Mouse (Mus musculus) gastrocnemius, adult 8-10 months (tissue): ENCODE data around the gene Sumo3. TPM values are rescaled to one million over a fixed set of nuclear protein-coding genes. Genes with fewer than 3 reads are reported as not detected.
A peak's percentile ranks its signal among the peaks of the same experiment; 100 is the strongest.

ENCODE experiments used
- DNase-seq, 2 experiments: peaks; one replicate each; pipeline ENCODE4 v3.0.0; 2022; ENCODE audit warnings: low spot score in 2 of 2
- total RNA-seq, 4 experiments: library from RNA; stranded (reverse); gene quantifications; 2 replicates each; pipeline ENCODE4 v1.2.4; 2022

Gene Sumo3
- total RNA-seq, 4 experiments from 2014 or later = 38.7 to 59.9 (median 41.6) TPM

DNA sequence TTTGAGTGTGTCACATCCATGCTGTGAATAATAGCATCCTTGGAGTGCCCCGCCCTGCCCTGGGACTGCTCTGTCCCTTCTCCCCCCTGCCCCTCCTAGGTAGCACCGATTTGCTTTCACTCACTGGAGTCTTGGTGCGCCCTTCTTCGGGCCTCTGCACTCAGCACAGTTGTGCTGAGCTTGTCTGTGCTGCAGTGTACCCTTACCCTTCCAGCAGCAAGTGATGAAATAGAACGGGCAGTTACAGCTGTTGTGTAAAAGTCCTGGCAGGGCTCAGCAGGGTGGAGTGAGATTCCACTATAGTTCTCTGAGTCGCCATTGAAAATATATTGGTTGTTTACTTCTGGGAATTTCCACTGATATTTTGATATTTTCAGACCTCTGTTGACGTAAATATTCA lies 20.1 kb downstream of the Sumo3 start:
- DNase-seq = no peak

DNA sequence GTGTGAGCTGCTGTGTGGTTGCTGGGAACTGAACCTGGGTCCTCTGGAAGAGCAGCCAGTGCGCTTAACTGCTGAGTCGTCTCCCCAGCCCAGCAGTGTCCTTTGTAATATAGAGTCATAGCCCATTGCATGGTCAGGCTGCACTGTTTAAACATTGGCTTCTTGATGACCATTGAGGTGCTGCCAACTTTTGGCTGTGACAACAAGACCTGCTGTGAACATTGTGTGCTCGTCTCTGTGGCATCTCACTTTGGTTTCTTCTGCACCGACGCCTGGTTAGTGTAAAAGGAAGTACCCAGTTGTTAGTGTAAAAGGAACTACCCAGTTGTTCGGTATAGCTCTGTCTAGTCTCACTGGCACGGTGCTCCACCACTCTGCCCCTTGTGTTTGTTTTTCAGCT lies 20.7 kb downstream of the Sumo3 start:
- no peak for DNase-seq

DNA sequence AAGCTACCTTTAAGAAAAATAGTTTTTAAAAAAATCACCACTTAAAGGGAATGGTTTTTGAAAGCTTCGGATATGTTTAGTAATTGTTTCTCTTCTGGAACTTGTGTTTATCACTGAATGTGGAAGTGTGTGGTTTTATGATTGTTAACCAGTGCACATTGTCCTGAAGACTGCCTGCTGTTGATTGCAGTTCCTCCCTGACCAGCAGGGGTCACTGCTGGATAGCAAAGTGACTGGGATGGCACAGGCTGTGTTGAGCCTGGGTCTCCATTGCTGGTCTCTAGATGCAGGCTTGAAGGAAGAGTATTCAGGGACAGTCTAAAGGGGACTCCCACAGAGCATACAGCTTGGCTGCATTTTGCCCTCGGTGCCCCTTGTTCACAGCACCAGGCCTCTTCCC lies 21.6 kb downstream of the Sumo3 start:
- peak; percentile 66 to 67 for DNase-seq

DNA sequence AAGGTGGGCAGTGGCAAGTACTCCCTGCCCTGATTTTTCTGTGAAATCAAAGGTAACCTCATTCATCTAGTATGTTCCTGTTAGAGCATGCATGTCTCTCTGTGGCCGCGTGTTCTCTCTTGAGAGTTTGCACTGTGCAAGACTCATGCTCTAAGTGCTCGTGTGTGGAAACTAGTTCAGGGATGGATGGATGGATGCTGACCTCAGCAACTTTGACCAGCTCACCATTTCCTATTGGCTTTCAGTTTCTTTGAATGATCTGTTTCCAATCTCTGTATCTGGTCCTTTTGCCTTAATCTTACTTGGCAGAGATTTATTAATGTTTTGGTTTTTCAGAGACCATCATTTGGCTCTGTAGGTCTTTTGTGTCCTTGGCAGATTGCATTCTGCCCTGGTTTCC lies 23.3 kb downstream of the Sumo3 start:
- DNase-seq = no peak

- DNase-seq = no peak
These were observed 24.1 kb downstream of the Sumo3 start for GRCm38 (mm10) chr10:77629970-77630369.

DNA sequence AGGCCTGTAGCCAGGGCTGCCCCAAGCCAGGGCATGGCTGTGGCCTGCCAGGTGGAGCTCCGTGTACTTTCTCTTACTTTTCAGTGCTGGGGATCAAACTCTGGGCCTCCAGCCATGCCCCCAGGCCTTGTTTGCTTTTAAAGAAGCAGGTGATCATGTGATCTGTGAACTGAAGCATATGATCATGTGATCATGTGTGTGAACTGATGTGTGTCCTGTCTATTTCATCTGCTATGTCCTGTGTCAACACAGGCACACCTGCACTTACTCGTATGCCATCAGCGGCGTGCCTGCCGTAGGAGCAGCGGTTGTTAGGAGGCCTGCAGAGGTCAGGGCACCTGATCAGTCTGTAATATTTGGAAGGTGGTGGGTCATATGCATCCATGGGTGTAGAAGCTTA lies 28.1 kb downstream of the Sumo3 start:
- DNase-seq = no peak

DNA sequence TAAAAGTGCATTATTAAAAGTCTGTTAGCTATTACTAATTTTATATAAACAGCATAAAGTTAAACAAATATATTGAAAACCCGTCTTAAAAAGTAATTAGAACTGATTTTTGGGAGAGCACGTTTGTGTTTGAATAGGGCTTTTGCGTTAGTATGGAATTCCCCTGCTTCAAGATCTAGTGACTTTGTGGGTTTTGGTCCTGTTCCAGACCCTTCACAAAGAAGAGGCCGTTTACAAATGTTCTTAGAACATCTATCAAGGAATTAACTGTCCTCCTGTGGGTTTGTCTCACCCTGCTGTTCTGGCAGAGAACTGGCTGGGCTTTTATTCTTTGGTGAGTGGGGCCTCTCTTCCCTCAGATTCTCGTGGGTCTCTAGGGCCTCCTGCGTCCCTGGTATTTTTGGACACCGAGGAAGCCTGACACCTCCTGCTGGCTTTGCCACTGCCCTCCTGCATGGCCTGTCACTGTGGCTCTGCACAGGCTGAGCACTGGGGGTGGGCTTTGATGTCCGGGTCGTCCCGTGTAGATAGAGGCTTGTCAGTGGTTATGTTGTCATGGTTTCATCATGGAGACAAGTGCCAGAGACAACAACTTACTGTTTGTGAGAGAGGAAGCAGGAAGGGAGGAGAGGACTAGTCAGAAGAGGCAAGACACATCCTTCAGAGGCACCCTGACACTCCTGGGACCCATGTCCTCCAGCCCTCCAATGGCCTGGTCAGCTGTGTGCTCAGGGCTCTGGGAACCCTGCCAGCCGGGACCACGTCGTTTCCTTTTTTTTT lies 28.7 kb downstream of the Sumo3 start:
- no peak for DNase-seq

GRCm38 (mm10) chr10:77636234-77636922 lies 30.5 kb downstream of the Sumo3 start:
- no peak for DNase-seq

DNA sequence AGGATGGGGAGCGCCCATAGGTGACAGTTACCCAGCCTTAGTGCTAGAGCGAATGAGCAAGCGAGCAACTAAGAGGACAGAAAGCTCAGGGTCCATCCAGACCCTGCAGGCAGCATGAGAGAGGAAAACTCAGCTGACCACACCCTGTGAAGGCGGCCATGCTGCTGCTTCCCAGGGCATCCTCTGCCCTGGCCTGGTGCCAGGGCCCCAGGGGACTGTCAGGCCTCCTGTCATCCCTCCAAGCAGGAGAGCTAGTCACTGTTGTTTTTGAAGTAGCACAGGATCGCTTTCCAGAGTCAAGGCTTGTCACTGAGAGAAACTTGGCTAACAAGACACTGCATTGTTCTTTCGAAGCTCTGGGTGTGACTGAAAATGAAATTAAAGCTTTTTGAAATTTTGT lies 33.1 kb downstream of the Sumo3 start:
- DNase-seq = no peak

DNA sequence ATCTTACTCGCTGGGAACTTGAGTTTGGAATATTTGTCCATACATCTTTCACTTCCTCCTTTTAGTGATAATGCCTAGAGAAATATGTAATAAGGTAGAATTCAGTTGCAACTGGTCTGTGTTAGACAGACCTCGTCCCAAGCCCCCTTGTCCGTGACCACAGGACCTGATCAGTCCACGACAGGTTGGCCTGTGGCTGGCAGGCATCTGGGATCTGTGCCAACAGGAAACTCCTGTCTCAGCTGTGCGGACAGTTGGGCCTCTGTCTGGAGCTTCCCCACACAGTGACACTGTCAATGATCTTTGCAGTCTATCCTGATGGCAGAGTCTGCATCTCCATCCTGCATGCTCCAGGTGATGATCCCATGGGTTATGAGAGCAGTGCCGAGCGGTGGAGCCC lies 37.3 kb downstream of the Sumo3 start:
- no peak for DNase-seq

DNA sequence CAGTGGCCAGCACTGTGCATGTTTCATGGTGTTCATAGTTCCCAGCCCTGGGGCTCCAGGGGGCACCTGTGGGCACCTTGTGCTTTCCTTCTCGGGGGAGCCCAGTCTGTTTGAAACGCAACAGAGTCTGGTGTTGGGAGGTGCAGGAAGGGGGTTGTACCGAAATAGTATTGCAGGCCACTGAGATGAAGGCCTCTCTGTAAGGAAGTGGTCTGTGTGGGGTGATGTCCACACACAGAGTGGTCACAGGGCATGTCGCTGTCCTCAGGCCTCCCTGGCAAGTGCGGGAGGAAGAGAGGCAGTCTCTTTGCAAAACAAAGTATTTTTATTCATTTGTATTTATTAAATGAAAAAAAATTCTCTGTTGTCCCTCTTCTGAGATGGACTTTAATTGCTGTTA lies 39.7 kb downstream of the Sumo3 start:
- no peak for DNase-seq

- no peak for DNase-seq
These were observed 41.6 kb downstream of the Sumo3 start for GRCm38 (mm10) chr10:77647461-77647860.

- no peak for DNase-seq
These were observed 42.0 kb downstream of the Sumo3 start for GRCm38 (mm10) chr10:77647901-77648300.

- DNase-seq = no peak
These were observed 46.1 kb downstream of the Sumo3 start for GRCm38 (mm10) chr10:77652046-77652445.

GRCm38 (mm10) chr10:77658286-77658994 lies 52.5 kb downstream of the Sumo3 start:
- no peak for DNase-seq

- no peak for DNase-seq
These were observed 58.2 kb downstream of the Sumo3 start for GRCm38 (mm10) chr10:77663949-77664665.

DNA sequence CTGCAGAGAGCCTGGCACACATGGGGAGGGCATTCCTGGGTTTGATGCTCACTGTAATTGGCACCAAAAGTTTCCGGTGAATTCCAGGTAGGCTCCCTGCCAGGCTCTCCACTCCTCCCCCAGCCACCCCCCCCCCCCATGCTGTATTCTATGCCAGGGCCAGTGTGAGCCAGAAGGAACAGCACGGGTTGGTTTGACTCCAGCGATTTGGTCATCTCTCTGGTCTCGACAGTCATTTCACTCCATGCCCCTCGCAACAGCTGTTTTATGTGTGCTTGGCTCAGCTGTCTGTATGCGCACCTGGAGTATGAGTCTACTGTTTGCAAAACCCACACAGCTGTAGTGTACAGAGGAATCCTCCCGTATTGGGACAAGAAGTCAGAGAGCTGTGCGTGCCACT lies 60.4 kb downstream of the Sumo3 start:
- no peak for DNase-seq

- no peak for DNase-seq
These were observed 61.5 kb downstream of the Sumo3 start for GRCm38 (mm10) chr10:77667402-77667801.
